Mouse (Mus musculus) lung, postnatal 4 days (tissue): ENCODE results near the gene Rtn1.

Source experiments
- DNase-seq, 2 experiments: peaks; one replicate each; pipeline ENCODE4 v3.0.0; 2021

Gene Rtn1

DNA sequence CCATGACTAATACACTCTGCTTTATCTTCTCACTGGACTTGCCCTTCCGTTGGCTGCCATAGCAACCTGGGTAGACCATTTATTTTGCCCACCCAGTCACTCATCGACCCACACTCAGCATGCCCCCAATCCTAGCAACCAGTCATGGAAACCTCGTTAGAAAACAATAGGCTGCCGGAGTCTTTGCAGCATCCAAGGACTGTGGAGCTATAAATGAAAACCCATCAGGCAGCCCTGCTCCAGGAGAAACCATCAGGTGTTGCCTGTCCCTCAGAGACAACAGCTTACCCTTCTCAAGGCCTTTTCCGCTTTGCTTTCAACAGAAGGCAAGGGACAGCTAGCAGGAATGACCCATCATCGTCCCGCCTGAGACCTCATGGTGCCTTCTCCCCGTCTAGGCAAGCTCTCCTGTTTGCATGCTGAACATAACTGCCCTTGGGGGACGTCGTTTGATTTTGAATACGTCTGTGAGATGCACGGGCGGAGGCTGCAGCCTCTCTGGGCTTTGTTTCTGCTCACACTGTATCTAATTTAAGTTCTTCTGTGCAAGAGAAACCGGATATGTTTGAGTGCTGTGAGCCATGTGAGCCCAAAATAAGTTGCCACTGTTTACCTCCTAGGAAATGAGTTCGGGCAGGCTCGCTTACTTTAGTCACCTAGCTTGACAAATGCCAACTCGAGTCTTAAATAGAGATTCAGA, 34.8 kb downstream of the Rtn1 start:
- no peak for DNase-seq

DNA sequence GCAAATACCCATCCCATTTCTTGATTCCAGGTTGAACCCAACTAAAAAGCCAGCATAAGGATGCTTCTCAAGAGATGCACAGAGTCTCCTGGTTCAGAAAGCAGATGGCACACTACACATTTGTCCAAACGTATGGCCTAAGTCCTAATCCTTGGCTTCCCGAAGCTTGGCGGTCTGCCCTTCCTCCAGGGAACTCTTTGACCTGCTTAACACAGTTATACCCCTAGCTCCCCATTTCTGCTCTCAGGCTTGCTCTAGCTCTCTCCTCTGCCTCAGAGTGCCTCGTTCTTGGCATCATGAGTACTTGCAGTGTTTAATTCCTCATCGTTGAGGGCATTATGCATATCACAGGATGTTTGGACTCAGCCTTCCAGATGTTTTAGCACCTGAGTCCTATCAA, 38.8 kb downstream of the Rtn1 start:
- DNase-seq, result no peak

DNA sequence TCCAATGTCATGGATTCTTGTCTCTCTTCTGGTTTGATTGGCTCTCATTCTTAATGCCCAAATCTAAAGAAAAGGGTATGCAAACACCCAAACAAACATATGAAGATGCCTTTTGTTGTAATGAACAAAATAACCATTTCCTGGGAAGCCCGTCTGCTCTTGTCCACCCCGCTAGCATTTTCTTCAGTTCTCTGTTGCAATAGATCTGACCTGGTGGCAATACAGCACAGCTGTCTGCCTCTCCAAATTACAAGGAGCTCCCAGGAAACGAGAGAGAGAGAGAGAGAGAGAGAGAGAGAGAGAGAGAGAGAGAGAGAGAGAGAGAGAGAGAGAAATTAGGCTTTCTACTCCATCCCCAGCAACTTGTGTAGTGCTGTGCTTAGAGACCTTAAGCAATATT, 42.1 kb downstream of the Rtn1 start:
- DNase-seq, result no peak

DNA sequence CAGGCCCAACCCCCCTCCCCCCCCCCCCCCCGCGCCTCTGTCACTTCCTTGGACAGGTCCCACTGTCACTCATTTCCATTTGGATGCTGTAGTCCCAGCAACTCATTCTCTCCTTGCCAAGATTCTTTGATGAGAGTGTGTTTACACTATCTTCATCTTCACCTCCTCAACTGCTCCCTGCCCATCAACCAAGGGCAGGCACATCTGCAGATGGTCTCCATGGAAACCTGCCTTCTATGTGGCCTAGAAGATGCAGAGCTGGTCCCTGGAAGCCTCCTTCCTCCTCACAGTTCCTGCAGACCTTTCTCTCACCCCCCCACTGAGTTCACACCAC, 42.8 kb downstream of the Rtn1 start:
- no peak for DNase-seq

DNA sequence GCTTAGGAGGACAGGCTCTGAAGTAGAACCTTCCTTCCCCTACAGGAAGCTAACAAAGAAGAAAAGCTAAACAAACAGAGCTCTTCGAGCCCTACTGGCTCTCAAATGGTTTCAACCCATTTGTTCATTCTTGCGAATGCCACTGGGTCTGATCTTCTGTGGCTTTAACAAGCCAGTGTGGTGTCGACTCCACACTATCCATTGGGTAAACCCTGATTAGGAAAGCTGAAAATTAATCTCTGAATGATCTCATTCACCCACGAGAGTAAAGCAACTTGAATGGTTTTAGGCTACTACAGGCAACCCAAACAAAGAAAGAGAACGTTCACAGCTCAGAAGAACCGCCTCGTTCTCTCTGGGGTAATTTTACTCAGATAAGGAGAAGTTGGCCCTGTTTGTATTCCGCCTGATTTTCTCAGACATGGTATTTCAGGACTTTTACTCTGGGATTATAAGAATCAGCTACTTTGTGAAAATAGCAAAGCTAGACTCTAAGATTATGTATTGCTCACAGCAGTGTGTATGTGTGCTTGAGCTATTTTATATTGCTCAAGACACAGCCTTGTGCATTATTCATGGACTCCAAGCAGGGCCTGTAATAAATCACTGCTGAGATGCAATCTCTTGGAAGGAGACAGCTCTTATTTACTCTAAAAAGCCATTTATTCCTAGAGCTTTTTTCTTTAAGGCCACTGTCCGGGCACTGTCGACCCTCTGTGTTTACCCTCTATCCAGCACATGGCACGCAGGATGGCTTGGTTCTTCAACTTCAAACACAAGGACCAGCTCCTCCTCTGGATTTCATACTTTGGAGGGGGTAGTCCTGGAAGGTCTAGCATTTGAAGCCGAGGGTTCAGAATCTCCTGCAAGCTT, 43.4 kb downstream of the Rtn1 start:
- DNase-seq, result no peak

DNA sequence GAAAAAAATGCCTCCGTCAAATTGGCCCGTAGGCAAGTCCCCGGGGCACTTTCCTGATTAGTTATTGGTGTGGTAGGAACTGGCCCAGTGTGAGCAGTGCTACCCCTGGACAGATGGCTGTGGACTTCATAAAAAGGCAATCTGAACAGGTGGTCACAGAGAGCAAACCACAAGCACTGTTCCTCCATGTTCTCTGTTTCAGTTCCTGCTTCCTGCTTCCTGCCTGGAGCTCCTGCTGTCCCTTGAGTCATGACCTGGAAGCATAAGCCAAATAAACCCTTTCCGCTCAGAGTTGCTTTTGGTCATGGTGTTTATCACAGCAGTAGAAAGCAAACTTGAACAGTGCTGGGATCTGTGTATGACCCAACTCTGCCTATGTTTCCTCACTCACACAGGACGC, 44.3 kb downstream of the Rtn1 start:
- DNase-seq, result no peak

DNA sequence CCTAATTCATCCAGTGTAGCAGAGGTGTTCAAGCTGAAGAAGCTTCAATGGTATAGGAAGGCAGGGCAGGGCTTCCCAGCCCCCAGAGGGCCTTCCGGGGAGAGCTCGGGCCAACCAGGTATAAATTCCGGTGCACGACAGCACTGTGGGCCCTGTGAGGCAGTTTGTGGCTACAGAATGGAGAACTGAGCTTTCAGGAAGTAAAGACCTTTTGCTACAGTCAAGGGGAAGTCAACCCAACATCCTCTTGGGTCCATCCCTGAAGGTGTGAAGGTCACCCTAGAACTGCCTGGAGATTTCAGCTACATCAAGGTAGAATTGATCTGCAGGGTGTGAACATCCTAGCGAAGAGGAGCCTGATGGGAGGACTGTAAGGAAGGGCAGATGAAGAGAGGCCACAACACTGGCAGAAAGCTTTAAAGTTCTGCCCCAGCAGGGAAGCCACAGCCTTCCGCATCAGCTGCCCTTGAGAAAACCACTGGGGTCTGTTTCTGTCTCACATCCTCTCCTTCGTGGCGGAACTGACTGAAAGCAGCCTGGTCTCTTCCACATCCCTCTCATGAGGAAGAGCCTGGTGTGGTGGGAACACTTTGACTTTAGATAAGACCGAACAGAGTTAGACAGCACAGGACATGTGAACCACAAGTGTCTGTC, 47.0 kb downstream of the Rtn1 start:
- peak; percentile 15 to 28 for DNase-seq

DNA sequence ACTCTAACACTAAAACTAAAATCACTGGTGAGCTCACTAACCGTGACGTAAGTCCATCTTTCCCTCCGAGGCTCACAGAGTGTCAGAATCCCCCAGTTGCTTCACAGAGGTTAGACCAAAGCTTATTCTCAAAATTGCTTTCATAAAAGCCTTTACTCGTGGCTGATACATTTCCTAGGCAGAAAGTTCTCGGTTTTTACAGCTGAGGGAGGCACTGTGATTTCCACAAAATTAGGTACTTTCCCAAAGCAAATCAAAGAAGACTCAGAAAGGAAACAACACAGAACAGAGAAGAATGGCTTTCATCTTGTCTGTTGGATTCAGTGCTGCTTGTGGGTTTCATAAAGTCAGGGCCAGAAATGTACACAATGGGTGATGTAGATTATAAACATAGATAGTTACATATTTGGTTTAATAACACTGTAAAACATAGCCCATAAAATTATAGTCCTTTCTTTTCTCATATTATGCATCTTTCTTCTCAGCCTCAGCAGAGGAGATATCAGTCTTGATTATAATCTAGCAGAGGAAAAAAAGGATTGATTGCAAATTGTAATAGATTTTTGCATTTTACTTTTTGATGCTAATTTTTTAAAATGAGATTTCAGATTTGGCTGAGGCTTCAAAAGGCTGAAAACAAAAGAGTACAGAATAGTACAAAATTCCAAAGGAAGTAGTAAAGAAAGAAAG, 47.8 kb downstream of the Rtn1 start:
- no peak for DNase-seq

DNA sequence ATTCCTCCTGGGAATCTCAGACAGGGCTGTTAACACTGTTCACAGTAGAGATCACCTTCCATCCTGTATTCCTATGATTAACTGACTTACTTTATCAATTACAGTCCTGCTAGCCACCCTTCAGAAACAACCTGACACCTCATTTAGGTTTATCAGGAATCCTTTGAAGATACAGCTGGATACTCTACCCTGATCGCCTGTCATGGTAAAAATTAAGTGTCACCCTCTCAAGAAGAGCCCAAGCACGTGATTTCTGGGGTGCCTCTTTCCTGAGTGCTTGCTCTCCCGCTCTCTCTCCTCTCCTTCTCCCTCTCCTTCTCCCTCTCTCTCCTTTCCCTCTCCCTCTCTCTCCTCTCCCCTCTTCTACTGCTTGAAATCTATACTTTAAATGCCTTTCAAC, 49.0 kb downstream of the Rtn1 start:
- no peak for DNase-seq

DNA sequence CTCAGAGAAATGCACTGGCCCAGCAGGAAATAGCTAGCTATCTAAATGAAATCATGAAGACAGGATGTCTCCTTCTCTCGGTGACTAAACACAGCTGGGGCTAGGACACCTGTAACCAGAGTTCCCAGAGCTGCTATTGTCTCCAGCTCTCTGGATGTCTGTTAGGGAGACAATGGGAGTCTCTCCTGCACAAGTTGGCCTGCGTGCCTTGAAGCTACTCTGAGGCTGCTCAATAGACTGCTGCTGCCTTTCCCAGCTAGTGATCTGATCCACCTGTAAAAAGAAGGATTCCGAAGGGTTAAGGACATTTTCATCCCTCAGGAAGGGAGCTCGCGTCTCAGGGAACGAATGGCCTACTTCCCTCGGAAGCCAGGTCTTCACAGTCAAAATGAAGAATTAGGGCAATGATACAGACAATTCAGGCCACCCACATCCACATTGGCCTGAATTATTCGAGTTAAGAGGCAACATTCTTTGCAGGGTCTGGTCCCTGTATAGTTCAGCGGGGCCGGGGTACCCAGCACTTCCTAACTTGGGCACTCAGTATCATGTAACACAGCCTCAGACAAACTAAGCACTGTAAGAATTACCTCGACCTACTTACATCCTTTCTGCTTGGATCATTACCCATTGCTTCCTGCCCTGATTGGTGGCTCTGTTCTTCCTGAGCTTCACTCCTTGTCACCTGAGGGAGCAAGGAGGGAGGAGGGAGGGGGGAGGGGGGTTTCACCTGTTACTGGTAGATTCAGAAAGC, 51.0 kb downstream of the Rtn1 start:
- no peak for DNase-seq

DNA sequence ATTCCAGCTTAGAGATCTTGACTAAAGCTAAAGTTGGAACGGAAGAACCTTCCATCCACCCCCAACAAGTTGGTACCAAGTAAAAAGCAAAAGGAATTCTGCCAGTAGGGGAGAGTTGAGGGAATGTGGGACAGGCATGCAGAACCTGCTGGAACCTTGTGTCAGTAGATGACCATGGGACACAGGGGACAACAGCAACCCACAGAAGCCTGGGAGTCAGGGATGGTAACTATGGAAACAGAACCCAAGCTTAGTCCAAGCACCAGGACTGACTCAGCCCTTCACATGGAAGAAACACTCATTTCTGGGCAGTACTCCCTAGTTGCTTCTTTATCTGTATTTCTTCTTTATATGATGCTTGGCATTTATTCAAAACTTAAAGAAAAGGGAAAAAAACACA, 54.6 kb downstream of the Rtn1 start:
- no peak for DNase-seq

DNA sequence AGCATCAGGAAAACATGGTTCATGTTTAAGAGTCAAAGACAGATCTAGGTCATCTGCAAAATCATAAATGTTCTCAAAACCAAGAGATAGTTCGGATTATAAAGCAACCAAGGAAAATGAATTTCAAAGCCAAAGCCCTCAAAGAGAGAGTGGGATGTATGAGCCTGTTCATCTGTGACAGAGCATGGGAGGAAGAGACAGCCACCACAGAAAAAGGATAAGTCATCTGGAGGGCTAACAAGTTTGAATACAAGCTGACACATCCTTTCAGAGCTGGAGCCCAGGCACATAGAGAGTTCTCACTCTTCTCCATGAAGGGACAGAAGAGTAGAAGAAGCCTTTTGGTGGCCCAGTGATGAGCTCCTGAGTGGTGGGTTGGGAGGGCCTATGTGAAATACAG, 55.3 kb downstream of the Rtn1 start:
- no peak for DNase-seq

DNA sequence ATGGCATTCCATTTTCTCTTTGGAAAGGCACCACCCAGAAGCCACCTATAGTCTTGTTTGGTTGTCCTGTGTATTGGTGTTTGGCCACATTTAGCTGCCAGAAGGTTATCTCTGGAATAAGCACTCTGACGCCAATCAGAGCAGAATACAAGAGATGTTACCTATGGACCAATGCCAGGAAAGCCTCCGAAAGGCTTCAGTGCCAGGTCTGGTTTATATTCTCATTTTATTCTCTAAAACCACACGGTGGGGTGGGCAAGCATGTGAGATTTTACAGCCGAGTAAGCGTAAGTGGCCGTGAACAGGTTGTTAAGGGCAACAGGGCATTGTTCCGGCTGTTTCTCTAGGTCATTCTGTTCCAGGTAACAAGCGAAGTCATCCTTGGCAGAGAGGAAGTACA, 60.3 kb downstream of the Rtn1 start:
- DNase-seq, result no peak

DNA sequence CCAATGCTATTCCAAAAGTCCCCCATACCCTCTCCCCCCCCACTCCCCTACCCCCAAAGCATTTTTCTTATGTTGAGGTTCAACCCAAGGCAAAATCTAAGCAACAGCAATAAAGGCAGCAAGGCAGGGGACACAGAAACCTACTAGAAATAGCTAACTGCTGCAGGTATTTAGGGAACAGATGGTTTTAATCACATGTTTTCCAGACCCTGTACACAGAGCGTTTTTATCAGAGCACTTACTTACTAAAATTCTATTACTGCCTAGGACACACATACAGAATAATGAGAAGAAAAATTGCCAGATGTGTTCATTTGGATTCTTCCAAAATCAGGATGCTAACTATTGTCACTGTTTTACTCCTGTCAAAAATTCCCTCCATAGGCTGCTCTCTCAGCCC, 61.7 kb downstream of the Rtn1 start:
- no peak for DNase-seq

DNA sequence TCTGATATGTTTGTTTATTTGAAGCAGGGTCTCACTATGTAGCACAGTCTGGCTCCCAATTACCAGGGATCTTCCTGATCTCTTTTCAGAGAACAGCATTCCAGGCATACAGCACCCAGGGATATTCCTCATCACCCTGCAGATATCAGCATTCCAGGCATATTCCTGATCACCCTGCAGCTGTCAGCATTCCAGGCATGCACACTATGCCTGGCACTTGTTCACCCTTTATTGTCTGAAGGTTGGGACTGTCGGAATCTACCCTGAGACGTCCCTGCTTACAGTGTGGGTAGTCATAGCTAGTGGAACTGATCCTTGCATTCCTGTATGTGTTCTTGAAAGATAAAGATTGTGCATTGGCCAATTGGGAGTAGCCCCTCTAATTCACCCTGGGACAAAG, 65.2 kb downstream of the Rtn1 start:
- no peak for DNase-seq

DNA sequence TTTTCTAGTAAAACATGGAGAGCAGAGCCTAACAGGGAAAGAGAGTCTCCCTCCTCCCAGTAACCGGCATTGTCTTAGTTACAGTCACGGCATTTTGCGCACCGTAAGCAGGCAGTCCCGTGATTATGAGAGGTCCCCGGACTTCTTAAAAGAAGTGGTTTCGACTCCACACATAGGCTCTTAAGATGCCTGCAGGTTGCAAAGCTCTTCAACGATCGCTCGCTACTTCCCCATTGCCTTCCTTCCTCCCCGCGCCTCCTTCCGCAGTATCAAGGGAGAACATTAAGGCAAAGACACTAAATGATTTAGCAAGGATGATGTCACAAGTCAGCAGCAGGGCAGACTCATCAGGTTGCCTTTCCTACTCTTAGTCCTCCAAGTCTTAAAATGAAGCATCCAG, 72.8 kb downstream of the Rtn1 start:
- DNase-seq, result no peak

DNA sequence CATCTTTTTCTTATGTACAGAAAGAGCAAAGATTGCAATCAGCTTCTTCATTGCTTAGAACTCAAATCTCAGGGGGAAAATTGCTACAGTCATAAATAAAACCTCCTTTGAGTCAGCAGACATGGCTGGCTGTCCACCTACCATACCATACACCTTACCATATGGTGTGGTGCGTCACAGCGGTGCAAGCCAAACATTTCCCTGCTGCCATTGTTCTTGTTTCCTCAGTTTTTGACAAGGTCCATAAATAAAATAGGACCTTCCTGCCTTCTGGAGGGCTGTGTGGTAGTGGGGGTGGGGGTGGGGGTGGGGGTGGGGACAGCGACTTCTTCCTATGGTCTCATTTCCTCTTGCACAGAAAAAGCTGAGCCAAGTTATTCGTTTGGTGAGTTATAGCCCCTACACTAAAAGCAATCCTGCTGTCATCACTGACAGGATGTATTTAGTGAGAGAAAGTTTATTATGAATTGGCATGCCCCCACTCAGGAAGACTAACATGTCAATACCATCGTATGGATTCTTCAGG, 76.3 kb downstream of the Rtn1 start:
- DNase-seq, result no peak

DNA sequence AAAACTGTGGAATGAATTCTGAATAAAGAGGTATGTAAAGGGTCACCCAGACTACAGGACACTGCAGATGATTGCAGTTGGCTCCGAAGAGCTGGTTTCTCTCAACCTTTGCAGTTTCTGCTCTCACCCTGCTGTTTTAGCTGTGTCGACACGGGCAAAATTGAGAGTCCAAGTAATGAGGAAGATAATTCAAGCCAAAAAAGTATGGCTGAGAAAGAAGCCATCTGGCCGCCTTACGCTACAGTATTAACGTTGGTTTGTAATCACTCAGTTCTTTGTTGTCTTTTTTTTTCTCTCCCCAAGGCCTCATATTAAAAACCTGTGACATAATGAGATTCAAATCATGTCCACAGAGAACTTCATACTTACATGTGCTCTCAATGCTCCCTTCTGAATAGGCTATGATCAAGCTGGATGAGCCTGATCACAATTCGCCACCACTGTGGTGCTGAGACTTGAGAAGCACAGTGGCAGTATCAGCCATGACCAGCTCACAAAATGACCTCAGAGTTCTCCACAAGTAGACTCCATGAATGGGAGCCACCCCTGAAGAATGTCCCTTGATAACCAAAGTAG, 76.9 kb downstream of the Rtn1 start:
- DNase-seq, result no peak

DNA sequence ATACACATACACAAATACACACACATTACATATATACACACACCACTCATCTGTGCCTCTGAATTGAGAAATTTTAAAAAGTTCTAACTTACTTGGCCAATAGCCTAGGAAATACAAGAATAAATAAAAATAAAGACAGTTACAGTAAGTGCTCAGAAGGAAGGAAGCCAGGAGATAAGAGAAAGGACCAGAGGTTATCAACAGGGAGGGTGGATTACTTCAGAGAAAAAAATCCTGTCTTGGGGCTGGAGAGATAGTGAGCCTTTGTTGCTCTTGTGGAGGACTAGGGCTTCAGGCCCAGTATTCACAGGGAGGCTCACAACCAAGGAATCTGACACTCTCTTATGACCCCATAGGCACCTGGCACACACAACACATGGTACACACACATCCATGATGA, 82.8 kb downstream of the Rtn1 start:
- no peak for DNase-seq

DNA sequence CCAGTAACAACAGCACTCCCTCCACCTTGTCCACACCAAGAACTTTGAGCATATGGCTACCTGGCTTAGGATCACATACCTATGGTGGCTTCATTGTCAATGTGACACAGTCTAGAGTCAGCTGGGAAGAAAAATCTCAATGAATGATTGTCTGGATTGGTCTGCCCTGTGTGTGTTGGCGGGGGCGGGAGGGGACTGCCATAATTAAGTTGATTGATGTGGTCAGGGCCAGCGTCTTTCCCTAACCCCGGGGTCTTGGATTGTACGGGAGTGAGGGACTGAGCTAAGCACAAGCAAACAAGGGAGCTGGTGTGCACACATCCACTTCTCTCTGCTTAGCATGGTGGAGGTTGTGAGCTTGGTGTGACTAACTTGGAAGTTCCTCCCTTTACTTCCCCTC, 83.8 kb downstream of the Rtn1 start:
- DNase-seq, result no peak

DNA sequence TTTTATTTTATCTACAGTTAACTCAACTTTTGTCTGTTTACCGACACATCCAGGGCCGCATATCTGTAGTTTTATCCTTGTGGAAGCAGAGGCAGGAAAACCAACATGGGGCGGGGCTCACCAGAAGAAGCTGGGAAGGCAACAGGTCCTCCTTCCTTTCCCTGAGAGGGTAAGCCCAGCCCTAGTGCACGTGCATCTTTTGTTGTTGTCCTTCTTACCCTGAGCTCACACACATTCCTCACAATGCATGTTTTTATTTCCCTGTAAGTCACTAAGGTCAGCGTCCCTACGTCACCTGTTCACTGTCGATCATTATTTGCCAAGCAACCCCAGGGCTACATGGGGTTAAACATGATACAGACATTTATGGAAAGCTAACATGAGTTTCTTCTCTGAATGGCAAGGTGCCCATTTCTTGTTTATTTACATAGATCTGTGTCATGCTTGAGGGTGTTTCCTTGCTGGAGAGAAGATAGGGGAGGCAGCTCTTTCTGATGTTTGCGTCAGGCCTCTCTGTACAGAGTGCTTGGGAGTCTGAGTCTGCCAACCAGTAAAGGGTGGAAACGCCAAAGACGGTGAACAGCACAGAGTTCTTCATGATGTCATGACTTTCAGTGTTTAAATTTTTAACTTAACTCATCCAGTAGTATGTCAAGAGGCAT, 84.5 kb downstream of the Rtn1 start:
- peak in 1 of 2 experiments; percentile 9 for DNase-seq

DNA sequence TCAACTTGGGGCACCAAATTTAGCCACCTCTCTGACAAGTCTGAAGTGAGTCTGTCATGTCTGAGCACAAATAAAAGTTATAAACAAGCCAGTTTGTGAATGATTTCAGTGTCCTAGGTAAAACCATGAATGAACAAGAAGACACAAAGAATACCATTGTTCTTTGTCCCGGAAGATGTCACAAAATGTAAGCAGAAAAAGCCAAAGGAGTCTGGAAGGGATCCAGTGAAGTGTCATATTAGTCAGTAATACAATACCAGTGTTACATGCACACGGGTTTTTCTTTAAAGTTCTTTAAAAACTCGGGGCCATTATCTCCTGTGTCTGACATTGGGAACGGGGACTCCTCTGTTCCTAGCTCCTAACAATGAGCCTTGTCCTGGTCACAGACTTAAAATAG, 85.1 kb downstream of the Rtn1 start:
- no peak for DNase-seq
